Mouse (Mus musculus): ENCODE measurements around the gene Npas4. TPM values are rescaled to one million over a fixed set of nuclear protein-coding genes. Genes with fewer than 3 reads are reported as not detected.

The Npas4 gene
- polyA plus RNA-seq (2021; fragmentation: Nextera tagmentation), result 5.2 and 8.9 TPM in 2 replicates
- long read RNA-seq, experiment 1, partial matches to known transcripts, result 1 of 2 reads
- long read RNA-seq, experiment 1, other reads (novel, unspliced or antisense), result 0 of 2 reads
- long read RNA-seq, experiment 2, transcript Npas4-201 (8 exons, 3,622 nt), result major isoform, 5 of 5 reads
- long read RNA-seq, experiment 2, partial matches to known transcripts, result 0 of 5 reads
- long read RNA-seq, experiment 2, other reads (novel, unspliced or antisense), result 0 of 5 reads

GRCm38 (mm10) chr19:4990256-4990625, at the start of gene Npas4:
Gene Npas4, minus strand, starts transcription at chr19:4990316.

GRCm38 (mm10) chr19:5038709-5039156, 48.6 kb upstream of the Npas4 start, which contains the start of the genes B4gat1 and AC124502.3:
Gene B4gat1, plus strand, starts transcription at chr19:5038826.
Gene AC124502.3, plus strand, starts transcription at chr19:5038891.

GRCm38 (mm10) chr19:5023621-5024479, 33.7 kb upstream of the Npas4 start, which contains the start of gene Slc29a2:
Gene Slc29a2, plus strand, starts transcription at chr19:5023860.

GRCm38 (mm10) chr19:4961928-4962601, 28.1 kb downstream of the Npas4 start, which contains the start of gene Mrpl11:
Gene Mrpl11, plus strand, starts transcription at chr19:4962147.

GRCm38 (mm10) chr19:4942551-4943252, 47.4 kb downstream of the Npas4 start, which contains the start of gene Peli3:
Gene Peli3, minus strand, starts transcription at chr19:4943127.

Other genes with a start within 250 kb of the Npas4 start
- gene Rbm4b, start 233.8 kb downstream of the Npas4 start, polyA plus RNA-seq (2021; fragmentation: Nextera tagmentation), result 25.3 and 27.5 TPM in 2 replicates
- 25.9 and 31.1 TPM in 2 replicates for gene Rbm4, start 196.4 kb downstream of the Npas4 start, polyA plus RNA-seq (2021; fragmentation: Nextera tagmentation)
- 6.4 and 9.5 TPM in 2 replicates for gene Gm21992, start 178.7 kb downstream of the Npas4 start, polyA plus RNA-seq (2021; fragmentation: Nextera tagmentation)
- gene Rbm14, start 178.7 kb downstream of the Npas4 start, polyA plus RNA-seq (2021; fragmentation: Nextera tagmentation), result 8.9 and 10.8 TPM in 2 replicates
- 41.3 and 45.9 TPM in 2 replicates for gene Ccs, start 151.0 kb downstream of the Npas4 start, polyA plus RNA-seq (2021; fragmentation: Nextera tagmentation)
- 1.6 and 1.7 TPM in 2 replicates for gene Ccdc87, start 150.9 kb downstream of the Npas4 start, polyA plus RNA-seq (2021; fragmentation: Nextera tagmentation)
- 112 TPM in 2 replicates for gene Ctsf, start 135.2 kb downstream of the Npas4 start, polyA plus RNA-seq (2021; fragmentation: Nextera tagmentation)
- gene Actn3, start 112.4 kb downstream of the Npas4 start, polyA plus RNA-seq (2021; fragmentation: Nextera tagmentation), result 0.69 and 1.2 TPM in 2 replicates
- gene Zdhhc24, start 111.6 kb downstream of the Npas4 start, polyA plus RNA-seq (2021; fragmentation: Nextera tagmentation), result 9.4 and 11.3 TPM in 2 replicates
- 10.9 and 14.6 TPM in 2 replicates for gene Bbs1, start 83.7 kb downstream of the Npas4 start, polyA plus RNA-seq (2021; fragmentation: Nextera tagmentation)
- 20.4 and 22.2 TPM in 2 replicates for gene Dpp3, start 62.0 kb downstream of the Npas4 start, polyA plus RNA-seq (2021; fragmentation: Nextera tagmentation)
- 7.8 and 8.6 TPM in 2 replicates for gene Peli3, start 47.2 kb downstream of the Npas4 start, polyA plus RNA-seq (2021; fragmentation: Nextera tagmentation)
- gene Mrpl11, start 28.2 kb downstream of the Npas4 start, polyA plus RNA-seq (2021; fragmentation: Nextera tagmentation), result 144 and 145 TPM in 2 replicates
- 8.2 and 8.5 TPM in 2 replicates for gene Slc29a2, start 33.5 kb upstream of the Npas4 start, polyA plus RNA-seq (2021; fragmentation: Nextera tagmentation)
- gene B4gat1, start 48.5 kb upstream of the Npas4 start, polyA plus RNA-seq (2021; fragmentation: Nextera tagmentation), result 149 and 162 TPM in 2 replicates
- 2.2 and 2.6 TPM in 2 replicates for gene AC124502.3, start 48.6 kb upstream of the Npas4 start, polyA plus RNA-seq (2021; fragmentation: Nextera tagmentation)
- gene Brms1, start 51.0 kb upstream of the Npas4 start, polyA plus RNA-seq (2021; fragmentation: Nextera tagmentation), result 27.0 and 31.7 TPM in 2 replicates
- 21.3 TPM in 2 replicates for gene Rin1, start 60.2 kb upstream of the Npas4 start, polyA plus RNA-seq (2021; fragmentation: Nextera tagmentation)
- gene Cd248, start 77.8 kb upstream of the Npas4 start, polyA plus RNA-seq (2021; fragmentation: Nextera tagmentation), result 2.0 and 3.4 TPM in 2 replicates
- 118 and 149 TPM in 2 replicates for gene Tmem151a, start 95.2 kb upstream of the Npas4 start, polyA plus RNA-seq (2021; fragmentation: Nextera tagmentation)
- gene Yif1a, start 98.2 kb upstream of the Npas4 start, polyA plus RNA-seq (2021; fragmentation: Nextera tagmentation), result 46.2 and 52.4 TPM in 2 replicates
- 84.4 and 102 TPM in 2 replicates for gene Cnih2, start 108.2 kb upstream of the Npas4 start, polyA plus RNA-seq (2021; fragmentation: Nextera tagmentation)
- 152 and 166 TPM in 2 replicates for gene Rab1b, start 116.8 kb upstream of the Npas4 start, polyA plus RNA-seq (2021; fragmentation: Nextera tagmentation)
- 12.8 and 13.5 TPM in 2 replicates for gene Klc2, start 128.2 kb upstream of the Npas4 start, polyA plus RNA-seq (2021; fragmentation: Nextera tagmentation)